Mouse (Mus musculus) liver, embryonic 16.5 days (tissue): Measurements from ENCODE around the gene Cplx3. TPM values are rescaled to one million over a fixed set of nuclear protein-coding genes. Genes with fewer than 3 reads are reported as not detected.

ENCODE experiments used
- polyA plus RNA-seq: library from polyadenylated mRNA; unstranded; fragments of >200 nt; fragmentation: Nextera tagmentation; extraction: Ambion mirVana; gene quantifications from 2 replicates; pipeline ENCODE4 v1.2.1, GENCODE M21; 2015

The Cplx3 gene
- polyA plus RNA-seq, 1 experiment from 2014 or later, result not detected

Other genes with a start within 250 kb of the Cplx3 start
- 9.0 and 10.4 TPM in 2 replicates for gene Ppcdc, start 166.2 kb downstream of the Cplx3 start, polyA plus RNA-seq
- 7.8 and 7.9 TPM in 2 replicates for gene Scamp5, start 138.2 kb downstream of the Cplx3 start, polyA plus RNA-seq
- gene Rpp25, start 102.3 kb downstream of the Cplx3 start, polyA plus RNA-seq, result 0.41 and 0.57 TPM in 2 replicates
- gene Cox5a, start 85.0 kb downstream of the Cplx3 start, polyA plus RNA-seq, result 266 and 275 TPM in 2 replicates
- 5.3 and 5.7 TPM in 2 replicates for gene Fam219b, start 68.8 kb downstream of the Cplx3 start, polyA plus RNA-seq
- 9.9 and 12.3 TPM in 2 replicates for gene Mpi, start 53.5 kb downstream of the Cplx3 start, polyA plus RNA-seq
- gene Scamp2, start 45.3 kb downstream of the Cplx3 start, polyA plus RNA-seq, result 23.6 and 26.2 TPM in 2 replicates
- 5.2 and 5.5 TPM in 2 replicates for gene Ulk3, start 16.8 kb downstream of the Cplx3 start, polyA plus RNA-seq
- gene Lman1l, start 14.5 kb upstream of the Cplx3 start, polyA plus RNA-seq, result not detected in 2 replicates
- 13.3 and 13.5 TPM in 2 replicates for gene Csk, start 47.4 kb upstream of the Cplx3 start, polyA plus RNA-seq
- 0.12 TPM in 2 replicates for gene Cyp1a2, start 77.4 kb upstream of the Cplx3 start, polyA plus RNA-seq
- 0.05 and 0.07 TPM in 2 replicates for gene Cyp1a1, start 81.6 kb upstream of the Cplx3 start, polyA plus RNA-seq
- gene Edc3, start 102.3 kb upstream of the Cplx3 start, polyA plus RNA-seq, result 15.2 and 17.0 TPM in 2 replicates
- 93.5 and 104 TPM in 2 replicates for gene Clk3, start 159.6 kb upstream of the Cplx3 start, polyA plus RNA-seq
- gene Arid3b, start 230.5 kb upstream of the Cplx3 start, polyA plus RNA-seq, result 8.8 and 11.0 TPM in 2 replicates